Mouse (Mus musculus) heart, postnatal 10 days (tissue): ENCODE data around the gene Adamts15. TPM values are rescaled to one million over a fixed set of nuclear protein-coding genes. Genes with fewer than 3 reads are reported as not detected.

Experiments used
- DNase-seq, 2 experiments: peaks; one replicate each; pipeline ENCODE4 v3.0.0; 2021
- intact Hi-C: fragments of 180-260 bp; cut with DNase I; formaldehyde crosslinking; loops from one replicate; pipeline ENCODE4 v1.15.1; 2025
- total RNA-seq, 2 experiments: library from RNA; stranded (reverse); gene quantifications; 2 replicates each; pipeline ENCODE4 v1.2.3; 2021

Gene Adamts15
- 10 to 100 TPM; 13.1 to 16.4 TPM for total RNA-seq

- intact Hi-C loops, result loop anchor here (5.0 to 10.0 kb wide), 3 partner anchors 140 to 360 kb away; no protein-coding TSS in a partner anchor
- peak; percentile 82 to 85 for DNase-seq
These were observed at the start of gene Adamts15 for GRCm38 (mm10) chr9:30922197-30922894. TSS of gene Adamts15 (minus strand) at chr9:30922452.

- DNase-seq, result peak; percentile 32 to 39
- intact Hi-C loops, result no loop called here
These were observed 49.7 kb upstream of the Adamts15 start for GRCm38 (mm10) chr9:30971967-30972366.

- DNase-seq, result no peak
- intact Hi-C loops, result no loop called here
These were observed 47.7 kb upstream of the Adamts15 start for GRCm38 (mm10) chr9:30970001-30970400.

- no peak for DNase-seq
- intact Hi-C loops, result no loop called here
These were observed 45.9 kb upstream of the Adamts15 start for GRCm38 (mm10) chr9:30968130-30968529.

- intact Hi-C loops, result no loop called here
- DNase-seq, result peak; percentile 12 to 16
These were observed 44.6 kb upstream of the Adamts15 start for GRCm38 (mm10) chr9:30966881-30967280.

- DNase-seq, result peak; percentile 65 to 66
- intact Hi-C loops, result no loop called here
These were observed 42.4 kb upstream of the Adamts15 start for GRCm38 (mm10) chr9:30964685-30965084.

GRCm38 (mm10) chr9:30963780-30964179 is 41.5 kb upstream of the Adamts15 start:
- peak; percentile 64 to 67 for DNase-seq
- intact Hi-C loops, result no loop called here

GRCm38 (mm10) chr9:30955246-30955645 is 33.0 kb upstream of the Adamts15 start:
- DNase-seq, result no peak
- intact Hi-C loops, result no loop called here

GRCm38 (mm10) chr9:30953287-30953686 is 31.0 kb upstream of the Adamts15 start:
- intact Hi-C loops, result no loop called here
- DNase-seq, result peak in 1 of 2 experiments; percentile 29

- DNase-seq, result peak in 1 of 2 experiments; percentile 62
- intact Hi-C loops, result no loop called here
These were observed 29.2 kb upstream of the Adamts15 start for GRCm38 (mm10) chr9:30951461-30951860.

GRCm38 (mm10) chr9:30950592-30950991 is 28.3 kb upstream of the Adamts15 start:
- DNase-seq, result peak in 1 of 2 experiments; percentile 51
- intact Hi-C loops, result no loop called here

GRCm38 (mm10) chr9:30949971-30950370 is 27.7 kb upstream of the Adamts15 start:
- peak in 1 of 2 experiments; percentile 34 for DNase-seq
- intact Hi-C loops, result no loop called here

GRCm38 (mm10) chr9:30949422-30949821 is 27.2 kb upstream of the Adamts15 start:
- intact Hi-C loops, result no loop called here
- DNase-seq, result peak in 1 of 2 experiments; percentile 10

- no peak for DNase-seq
- intact Hi-C loops, result no loop called here
These were observed 23.0 kb upstream of the Adamts15 start for GRCm38 (mm10) chr9:30945276-30945675.

- intact Hi-C loops, result loop anchor here (5.0 kb wide), 1 partner anchor 83 kb away; no protein-coding TSS in a partner anchor
- DNase-seq, result no peak
These were observed 22.0 kb upstream of the Adamts15 start for GRCm38 (mm10) chr9:30944234-30944633.

- intact Hi-C loops, result loop anchor here (5.0 kb wide), 1 partner anchor 84 kb away; no protein-coding TSS in a partner anchor
These were observed 21.1 kb upstream of the Adamts15 start for GRCm38 (mm10) chr9:30943341-30943740.

GRCm38 (mm10) chr9:30942512-30943313 is 20.5 kb upstream of the Adamts15 start, which contains the start of gene Adamts8:
TSS of gene Adamts8 (plus strand) at chr9:30942562.
- intact Hi-C loops, result loop anchor here (5.0 kb wide), 1 partner anchor 85 kb away; no protein-coding TSS in a partner anchor
- peak; percentile 61 to 69 for DNase-seq

More at GRCm38 (mm10) chr9:30943341-30943740, 21.1 kb upstream of the Adamts15 start:
- DNase-seq, result no peak

- DNase-seq, result peak; percentile 90 to 94
- intact Hi-C loops, result loop anchor here (2.0 to 5.0 kb wide), 3 partner anchors 87 to 494 kb away; no protein-coding TSS in a partner anchor
These were observed 18.1 kb upstream of the Adamts15 start for GRCm38 (mm10) chr9:30940328-30940727.

- peak; percentile 66 to 81 for DNase-seq
- intact Hi-C loops, result loop anchor here (1.0 kb wide), 2 partner anchors 374 to 457 kb away; no protein-coding TSS in a partner anchor
These were observed 14.6 kb upstream of the Adamts15 start for GRCm38 (mm10) chr9:30936674-30937438.

- intact Hi-C loops, result no loop called here
- DNase-seq, result no peak
These were observed 12.6 kb upstream of the Adamts15 start for GRCm38 (mm10) chr9:30934827-30935226.
